Mouse (Mus musculus) testis, adult 2 months (tissue): Measurements from ENCODE around the gene Rab2b. TPM values are rescaled to one million over a fixed set of nuclear protein-coding genes. Genes with fewer than 3 reads are reported as not detected.
"Not testable (repeated sequence)": the region's sequence is repeated elsewhere in the genome, so short reads cannot be mapped to it uniquely, and the experiment has no call there.

Experiments
- H3K27ac ChIP-seq: fragments of 200-500 bp; 2 replicates; pipeline ENCODE4 v1.5.1; 2012; ENCODE audit warnings: low read depth, low read length; ENCODE audit not compliant: control insufficient read depth, insufficient read depth
- H3K27me3 ChIP-seq: fragments of 200-500 bp; 2 replicates; pipeline ENCODE4 v1.6.1; 2012; ENCODE audit warnings: mild to moderate bottlenecking, low read length, moderate library complexity; ENCODE audit not compliant: control insufficient read depth, insufficient read depth
- H3K36me3 ChIP-seq: fragments of 200-500 bp; 2 replicates; pipeline ENCODE4 v1.6.1; 2012; ENCODE audit warnings: mild to moderate bottlenecking, low read length; ENCODE audit not compliant: control insufficient read depth, insufficient read depth
- H3K4me1 ChIP-seq: fragments of 200-500 bp; 2 replicates; pipeline ENCODE4 v1.6.1; 2012; ENCODE audit warnings: low read length; ENCODE audit not compliant: control insufficient read depth, insufficient read depth
- H3K4me3 ChIP-seq: fragments of 200-500 bp; 2 replicates; pipeline ENCODE4 v1.5.1; 2012; ENCODE audit warnings: low read depth, mild to moderate bottlenecking, low read length, moderate library complexity, mixed read lengths; ENCODE audit not compliant: control insufficient read depth
- CTCF ChIP-seq: fragments of 200-500 bp; IDR thresholded peaks from 2 replicates; pipeline ENCODE4 v1.5.1; 2012; ENCODE audit warnings: low read depth, mild to moderate bottlenecking, inconsistent platforms, low read length, moderate library complexity; ENCODE audit not compliant: control insufficient read depth, insufficient read depth, insufficient replicate concordance
- POLR2A ChIP-seq: fragments of 200-500 bp; IDR thresholded peaks from 2 replicates; pipeline ENCODE4 v1.6.1; 2012; ENCODE audit warnings: low read depth, mild to moderate bottlenecking, inconsistent platforms, low read length, moderate library complexity; ENCODE audit not compliant: control insufficient read depth
- polyA plus RNA-seq: library from polyadenylated mRNA; depleted of rRNA; stranded (reverse); fragments of >200 nt; gene quantifications from 2 replicates; pipeline ENCODE4 v1.2.3, GENCODE M21; 2012

The Rab2b gene
- polyA plus RNA-seq, 1 experiment: 20.0 TPM

- Histone ChIP-seq H3K4me3 (peak within 1 kb of the TSS; percentile 80), H3K4me1 (peaks cover 3% of the 10 kb centered on the region; the same call in 1 of the 2 replicates), H3K27me3 (no peaks in the 10 kb centered on the region), H3K27ac (peak within 1 kb of the TSS; percentile 95), H3K36me3 (no peaks in the 10 kb centered on the region)
- TF ChIP-seq CTCF: no peak
- peak; percentile 62; the same call in 1 of the 2 replicates for TF ChIP-seq POLR2A
These were observed 25.4 kb upstream of the Rab2b start, which contains the start of gene Mettl3 for GRCm38 (mm10) chr14:52304644-52305271. Gene Mettl3, minus strand, starts transcription at chr14:52305128.

- not testable (repeated sequence) for H3K4me3 ChIP-seq
These were observed 24.2 kb upstream of the Rab2b start for GRCm38 (mm10) chr14:52303517-52303916.

GRCm38 (mm10) chr14:52295558-52296264 is 16.4 kb upstream of the Rab2b start:
- no peaks in the 10 kb centered on the region for H3K36me3 ChIP-seq
- no peak for TF ChIP-seq CTCF
- TF ChIP-seq POLR2A: no peak

More at GRCm38 (mm10) chr14:52303517-52303916, 24.2 kb upstream of the Rab2b start:
- not testable (repeated sequence) for H3K4me1 ChIP-seq, H3K27ac ChIP-seq, H3K27me3 ChIP-seq, H3K36me3 ChIP-seq

GRCm38 (mm10) chr14:52284191-52284590 is 4.8 kb upstream of the Rab2b start:
- H3K27me3 ChIP-seq: no peaks in the 10 kb centered on the region
- TF ChIP-seq POLR2A (no peak), CTCF (no peak)
- H3K4me1 ChIP-seq: peaks cover 2% of the 10 kb centered on the region; the same call in 1 of the 2 replicates
- H3K27ac ChIP-seq: no peak overlapping the region
- peaks cover 1% of the 10 kb centered on the region for H3K36me3 ChIP-seq
- no peak overlapping the region for H3K4me3 ChIP-seq

More at GRCm38 (mm10) chr14:52295558-52296264, 16.4 kb upstream of the Rab2b start:
- Histone ChIP-seq H3K4me1 (no peaks in the 10 kb centered on the region), H3K27ac (no peak overlapping the region), H3K27me3 (no peaks in the 10 kb centered on the region), H3K4me3 (no peak overlapping the region)

GRCm38 (mm10) chr14:52283629-52284028 is 4.3 kb upstream of the Rab2b start:
- Histone ChIP-seq H3K4me1 (peaks cover 2% of the 10 kb centered on the region; the same call in 1 of the 2 replicates), H3K27me3 (no peaks in the 10 kb centered on the region), H3K27ac (no peak overlapping the region), H3K36me3 (peaks cover 1% of the 10 kb centered on the region), H3K4me3 (no peak overlapping the region)
- TF ChIP-seq POLR2A (no peak), CTCF (no peak)

GRCm38 (mm10) chr14:52279747-52280120 is 389 bp upstream of the Rab2b start:
- H3K4me1 ChIP-seq: peaks cover 6% of the 10 kb centered on the region
- H3K27ac ChIP-seq: peak overlapping the region; percentile 95
- H3K4me3 ChIP-seq: peak overlapping the region; percentile 96
- H3K27me3 ChIP-seq: no peaks in the 10 kb centered on the region
- no peaks in the 10 kb centered on the region for H3K36me3 ChIP-seq
- TF ChIP-seq POLR2A (no peak), CTCF (no peak)

- Histone ChIP-seq H3K4me1 (peaks cover 4% of the 10 kb centered on the region), H3K27ac (no peak overlapping the region), H3K27me3 (no peaks in the 10 kb centered on the region), H3K36me3 (peaks cover 2% of the 10 kb centered on the region), H3K4me3 (peak overlapping the region; percentile 31; the same call in 1 of the 2 replicates)
- no peak for TF ChIP-seq CTCF
- no peak for TF ChIP-seq POLR2A
These were observed 2.1 kb downstream of the Rab2b start for GRCm38 (mm10) chr14:52277210-52277609.
